Mouse (Mus musculus): ENCODE measurements around the gene Gm9844. TPM values are rescaled to one million over a fixed set of nuclear protein-coding genes. Genes with fewer than 3 reads are reported as not detected.

Gm9844 gene
- polyA plus RNA-seq, 2 experiments, result 14.2 to 17.1 TPM

DNA sequence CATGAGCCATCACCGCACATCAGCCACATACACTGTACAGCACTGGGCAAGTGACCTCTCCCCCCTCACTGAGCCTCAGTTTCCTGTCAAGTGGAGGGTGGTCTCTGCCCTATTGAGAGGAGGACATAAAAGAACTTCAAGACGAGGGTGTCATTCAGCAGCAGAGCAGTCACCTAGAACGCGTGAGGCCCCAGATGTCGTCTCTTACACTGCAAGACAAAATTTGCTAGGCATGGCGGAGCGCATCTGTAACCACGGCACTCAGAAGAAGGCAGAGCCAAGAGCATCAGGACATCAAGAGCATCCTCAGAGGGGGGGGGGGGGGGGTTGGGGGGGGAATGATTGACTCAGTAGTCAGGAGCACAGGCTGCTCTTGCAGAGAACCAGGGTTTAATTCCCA lies 34.3 kb downstream of the Gm9844 start:
- 84% methylated on average over 8 of the region's 8 CpGs for WGBS
- no peak for TF ChIP-seq POLR2A (IDR thresholded peaks at IDR 0.05; ENCODE audit: borderline replicate concordance, extremely low read depth, insufficient read depth, insufficient read length)
- Histone ChIP-seq H3K27ac (replicated peaks; ENCODE audit: low read depth, low read length) (no peak overlapping the region), H3K4me2 (replicated peaks; ENCODE audit: low read depth, low read length, severe bottlenecking) (no peak overlapping the region), H3K36me3 (ENCODE audit: control insufficient read depth, insufficient read depth, low read length) (peaks cover 1% of the 10 kb centered on the region; the same call in 1 of the 2 replicates), H3K4me1 (ENCODE audit: control insufficient read depth, insufficient read depth, low read length) (no peaks in the 10 kb centered on the region), H3K9me3 (ENCODE audit: control insufficient read depth, low read length) (no peaks in the 10 kb centered on the region), H3K4me3 (replicated peaks; ENCODE audit: low read length) (no peak overlapping the region), H3K9ac (ENCODE audit: low read depth, low read length, severe bottlenecking) (no peak overlapping the region), H3K27me3 (ENCODE audit: control insufficient read depth, insufficient read depth, low read length) (no peaks in the 10 kb centered on the region)
- ATAC-seq (ENCODE audit: low FRiP score, low read depth), result no peak
- no peak for DNase-seq (ENCODE audit: low spot score)

DNA sequence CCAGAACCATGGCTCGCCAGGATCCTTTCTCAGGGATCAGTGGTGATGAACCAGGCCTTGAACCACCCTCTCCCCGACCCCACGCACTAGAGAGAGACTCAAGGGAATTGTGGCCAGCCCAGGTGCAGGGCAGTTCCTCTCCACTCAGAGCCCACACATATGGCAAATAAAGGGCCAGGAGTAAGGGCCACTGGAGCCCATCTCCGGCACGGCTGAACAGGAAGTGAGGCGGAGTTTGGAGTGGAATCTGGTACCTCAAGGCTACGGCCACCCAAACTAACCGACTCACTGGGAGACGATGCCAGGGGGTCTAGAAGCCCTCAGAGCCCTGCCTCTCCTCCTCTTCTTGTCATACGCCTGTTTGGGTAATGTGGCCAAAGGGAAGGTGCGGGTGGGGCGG lies 35.2 kb downstream of the Gm9844 start, which contains the start of gene Cd79a:
TSS of gene Cd79a (plus strand) at position 158 of the 400 bp plus-strand sequence.
- Histone ChIP-seq H3K36me3 (ENCODE audit: control insufficient read depth, insufficient read depth, low read length) (no peaks in the 10 kb centered on the region), H3K27me3 (ENCODE audit: control insufficient read depth, insufficient read depth, low read length) (no peaks in the 10 kb centered on the region), H3K9me3 (ENCODE audit: control insufficient read depth, low read length) (no peaks in the 10 kb centered on the region), H3K9ac (ENCODE audit: low read depth, low read length, severe bottlenecking) (no peak within 1 kb of the TSS), H3K27ac (replicated peaks; ENCODE audit: low read depth, low read length) (no peak within 1 kb of the TSS), H3K4me2 (replicated peaks; ENCODE audit: low read depth, low read length, severe bottlenecking) (no peak within 1 kb of the TSS), H3K4me3 (replicated peaks; ENCODE audit: low read length) (no peak within 1 kb of the TSS), H3K4me1 (ENCODE audit: control insufficient read depth, insufficient read depth, low read length) (peaks cover 3% of the 10 kb centered on the region)
- no peak for DNase-seq (ENCODE audit: low spot score)
- WGBS, result 63% methylated on average over 12 of the region's 12 CpGs
- ATAC-seq (ENCODE audit: low FRiP score, low read depth), result no peak
- no peak for TF ChIP-seq POLR2A (IDR thresholded peaks at IDR 0.05; ENCODE audit: borderline replicate concordance, extremely low read depth, insufficient read depth, insufficient read length)

- no peak overlapping the region for H3K4me2 ChIP-seq (replicated peaks; ENCODE audit: low read depth, low read length, severe bottlenecking)
- H3K36me3 ChIP-seq (ENCODE audit: control insufficient read depth, insufficient read depth, low read length), result no peaks in the 10 kb centered on the region
- ATAC-seq (ENCODE audit: low FRiP score, low read depth), result no peak
- TF ChIP-seq POLR2A (IDR thresholded peaks at IDR 0.05; ENCODE audit: borderline replicate concordance, extremely low read depth, insufficient read depth, insufficient read length), result no peak
- H3K27me3 ChIP-seq (ENCODE audit: control insufficient read depth, insufficient read depth, low read length), result no peaks in the 10 kb centered on the region
- H3K9me3 ChIP-seq (ENCODE audit: control insufficient read depth, low read length), result no peaks in the 10 kb centered on the region
- H3K4me3 ChIP-seq (replicated peaks; ENCODE audit: low read length), result no peak overlapping the region
- peaks cover 6% of the 10 kb centered on the region for H3K4me1 ChIP-seq (ENCODE audit: control insufficient read depth, insufficient read depth, low read length)
- H3K9ac ChIP-seq (ENCODE audit: low read depth, low read length, severe bottlenecking), result no peak overlapping the region
- no peak for DNase-seq (ENCODE audit: low spot score)
- WGBS, result 72% methylated on average over 5 of the region's 5 CpGs
- H3K27ac ChIP-seq (replicated peaks; ENCODE audit: low read depth, low read length), result no peak overlapping the region
These were observed 35.9 kb downstream of the Gm9844 start for GRCm38 (mm10) chr7:24897959-24898358.

DNA sequence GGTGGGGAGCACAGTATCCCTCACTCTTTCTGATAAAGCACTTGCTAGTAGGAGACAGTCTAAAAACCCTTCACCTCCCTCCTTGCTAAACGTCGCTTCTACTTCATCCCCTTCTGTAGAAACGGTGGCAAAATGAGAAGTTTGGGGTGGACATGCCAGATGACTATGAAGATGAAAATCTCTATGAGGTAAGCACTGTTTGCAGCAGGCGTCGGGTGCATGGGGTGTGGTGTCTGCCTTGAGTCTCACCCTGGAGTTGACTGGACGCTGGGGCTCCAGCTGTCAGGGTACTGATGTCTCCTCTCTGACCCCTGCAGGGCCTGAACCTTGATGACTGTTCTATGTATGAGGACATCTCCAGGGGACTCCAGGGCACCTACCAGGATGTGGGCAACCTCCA lies 39.1 kb downstream of the Gm9844 start:
- H3K4me1 ChIP-seq (ENCODE audit: control insufficient read depth, insufficient read depth, low read length), result peaks cover 17% of the 10 kb centered on the region
- H3K4me2 ChIP-seq (replicated peaks; ENCODE audit: low read depth, low read length, severe bottlenecking), result no peak overlapping the region
- H3K27ac ChIP-seq (replicated peaks; ENCODE audit: low read depth, low read length), result no peak overlapping the region
- no peaks in the 10 kb centered on the region; the same call in 1 of the 2 replicates for H3K36me3 ChIP-seq (ENCODE audit: control insufficient read depth, insufficient read depth, low read length)
- no peaks in the 10 kb centered on the region for H3K9me3 ChIP-seq (ENCODE audit: control insufficient read depth, low read length)
- no peak for TF ChIP-seq POLR2A (IDR thresholded peaks at IDR 0.05; ENCODE audit: borderline replicate concordance, extremely low read depth, insufficient read depth, insufficient read length)
- no peaks in the 10 kb centered on the region for H3K27me3 ChIP-seq (ENCODE audit: control insufficient read depth, insufficient read depth, low read length)
- no peak overlapping the region for H3K4me3 ChIP-seq (replicated peaks; ENCODE audit: low read length)
- ATAC-seq (ENCODE audit: low FRiP score, low read depth) (no peak), DNase-seq (ENCODE audit: low spot score) (no peak)
- H3K9ac ChIP-seq (ENCODE audit: low read depth, low read length, severe bottlenecking), result no peak overlapping the region
- WGBS, result 70% methylated on average over 6 of the region's 6 CpGs

DNA sequence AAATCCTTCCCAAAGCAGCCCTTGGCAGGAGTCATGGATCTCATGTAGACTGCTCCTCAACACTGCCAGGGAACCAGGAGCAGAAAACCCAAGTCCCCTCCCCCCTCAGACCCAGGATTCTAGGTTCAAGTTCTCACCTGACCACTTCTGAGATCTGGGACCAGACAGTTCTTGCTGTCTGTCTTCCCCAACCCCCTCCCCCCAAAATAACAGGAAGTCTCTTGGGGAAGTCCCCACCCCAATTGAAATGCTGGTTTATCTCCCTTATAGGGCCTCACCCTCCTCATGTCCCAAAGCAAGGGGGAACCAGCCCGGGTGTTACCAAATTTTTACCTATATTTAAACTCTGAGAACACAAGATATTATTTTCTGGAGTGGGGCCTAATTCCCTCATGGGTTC lies 39.8 kb downstream of the Gm9844 start:
- H3K9me3 ChIP-seq (ENCODE audit: control insufficient read depth, low read length), result no peaks in the 10 kb centered on the region
- peak overlapping the region; percentile 53; the same call in 1 of the 2 replicates for H3K27ac ChIP-seq (replicated peaks; ENCODE audit: low read depth, low read length)
- peaks cover 23% of the 10 kb centered on the region for H3K4me1 ChIP-seq (ENCODE audit: control insufficient read depth, insufficient read depth, low read length)
- no peaks in the 10 kb centered on the region; the same call in 1 of the 2 replicates for H3K36me3 ChIP-seq (ENCODE audit: control insufficient read depth, insufficient read depth, low read length)
- H3K4me2 ChIP-seq (replicated peaks; ENCODE audit: low read depth, low read length, severe bottlenecking), result peak overlapping the region; percentile 67; the same call in 1 of the 2 replicates
- TF ChIP-seq POLR2A (IDR thresholded peaks at IDR 0.05; ENCODE audit: borderline replicate concordance, extremely low read depth, insufficient read depth, insufficient read length), result no peak
- WGBS, result 63% methylated on average over 1 of the region's 1 CpGs
- DNase-seq (ENCODE audit: low spot score) (no peak), ATAC-seq (ENCODE audit: low FRiP score, low read depth) (no peak)
- H3K4me3 ChIP-seq (replicated peaks; ENCODE audit: low read length), result peak overlapping the region; percentile 85; the same call in 1 of the 2 replicates
- peak overlapping the region; percentile 83; the same call in 1 of the 2 replicates for H3K9ac ChIP-seq (ENCODE audit: low read depth, low read length, severe bottlenecking)
- H3K27me3 ChIP-seq (ENCODE audit: control insufficient read depth, insufficient read depth, low read length), result no peaks in the 10 kb centered on the region
